Mouse (Mus musculus) liver, postnatal 0 days (tissue): ENCODE measurements at regions not wholly inside any gene's neighbourhood (a gene's known extent, or its start where the extent isn't known, plus 50 kb on each side); places are given as distances from the start of the nearest gene placed in this dataset.

Source experiments
- CTCF ChIP-seq: sonication (generic); IDR thresholded peaks from 2 replicates; pipeline ENCODE4 v1.5.1; 2016; ENCODE audit warnings: antibody characterized with exemption, low read depth
- EP300 ChIP-seq: IDR thresholded peaks from 2 replicates; pipeline ENCODE4 v1.6.1; 2016; ENCODE audit warnings: antibody characterized with exemption, low read depth, mild to moderate bottlenecking

DNA sequence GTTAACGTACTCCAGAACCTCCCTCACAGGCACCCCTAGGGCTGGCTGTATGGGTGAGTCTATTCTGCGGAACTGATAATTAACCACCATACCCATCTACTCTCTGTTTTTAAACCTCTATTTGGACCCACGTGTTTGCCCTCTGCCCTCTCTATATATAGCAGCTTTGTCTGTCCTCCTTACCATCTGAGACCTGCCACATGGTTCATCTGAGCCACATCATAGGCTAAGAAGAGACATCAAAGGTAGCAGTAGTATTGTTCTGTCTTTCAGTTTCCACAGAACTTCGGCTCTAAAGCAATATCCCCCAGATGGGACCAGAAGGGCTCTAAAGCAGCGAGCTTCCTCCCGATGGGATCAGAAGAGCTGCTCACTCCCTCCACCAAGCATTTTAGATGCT, 281.7 kb upstream of the Xylt1 start:
- TF ChIP-seq CTCF (no peak), EP300 (no peak)
